Mouse (Mus musculus): ENCODE results near the gene Dip2c.

DNA sequence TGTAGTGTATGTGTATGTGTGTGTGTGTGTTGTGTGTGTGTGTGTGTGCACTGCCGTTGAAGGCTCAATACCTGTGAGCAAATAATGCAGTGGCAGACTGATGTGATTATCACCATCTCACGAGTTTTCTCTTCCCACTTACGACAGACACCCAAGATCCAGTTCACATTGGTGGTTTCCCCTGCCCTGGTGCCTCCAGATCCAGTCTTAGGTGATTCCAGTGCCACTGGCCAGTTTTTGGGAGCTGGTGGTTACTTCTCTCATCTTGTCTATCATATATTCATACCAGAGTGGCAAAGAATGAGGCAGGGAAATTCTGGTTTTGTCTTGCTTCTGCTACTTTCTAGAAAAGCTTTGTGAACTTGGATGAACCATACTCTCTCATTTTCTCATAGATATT lies 20.9 kb downstream of the Dip2c start:
- no peak for TF ChIP-seq GATA1 (IDR thresholded peaks at IDR 0.05; ENCODE audit: borderline replicate concordance, low read length)
- TF ChIP-seq FLI1 (IDR thresholded peaks at IDR 0.05; ENCODE audit: low read length): no peak

Data from megakaryocyte, embryonic 14.5 days (primary cell).